Mouse (Mus musculus) myocyte (in vitro differentiated cells): ENCODE measurements around the gene Tgm5.

ENCODE experiments used
- CEBPB ChIP-seq: IDR thresholded peaks from 2 replicates; pipeline ENCODE4 v1.6.1; 2011; ENCODE audit warnings: mild to moderate bottlenecking, moderate library complexity; ENCODE audit not compliant: poor library complexity, insufficient read depth, severe bottlenecking
- E2F4 ChIP-seq: IDR thresholded peaks from one replicate; pipeline ENCODE4 v1.6.1; 2011; ENCODE audit warnings: mild to moderate bottlenecking, control low read depth, moderate library complexity; ENCODE audit not compliant: insufficient read depth
- MAX ChIP-seq: IDR thresholded peaks from one replicate; pipeline ENCODE4 v1.6.1; 2011; ENCODE audit warnings: low read depth, mild to moderate bottlenecking, control low read depth
- MYOD1 ChIP-seq, 3 experiments: IDR thresholded peaks; one replicate each; pipeline ENCODE4 v1.6.1; 2011; ENCODE audit warnings: control low read depth in 2 of 3, low read depth in 2 of 3, mild to moderate bottlenecking in 2 of 3, moderate library complexity in 1 of 3; ENCODE audit not compliant: insufficient read length in 2 of 3, control insufficient read depth in 1 of 3
- MYOG ChIP-seq, 3 experiments: IDR thresholded peaks; one replicate each; pipeline ENCODE4 v1.6.1; 2011; ENCODE audit warnings: control low read depth in 2 of 3, low read depth in 2 of 3, mild to moderate bottlenecking in 2 of 3; ENCODE audit not compliant: insufficient read length in 2 of 3, control insufficient read depth in 1 of 3, insufficient read depth in 1 of 3
- POLR2A ChIP-seq: IDR thresholded peaks from one replicate; pipeline ENCODE4 v1.6.1; 2011; ENCODE audit warnings: low read depth, mild to moderate bottlenecking, control low read depth, moderate library complexity; ENCODE audit not compliant: insufficient read length
- POLR2AphosphoS2 ChIP-seq: IDR thresholded peaks from one replicate; pipeline ENCODE4 v1.6.1; 2011; ENCODE audit warnings: low read depth, control low read depth; ENCODE audit not compliant: insufficient read length
- REST ChIP-seq: IDR thresholded peaks from one replicate; pipeline ENCODE4 v1.6.1; 2011; ENCODE audit warnings: mild to moderate bottlenecking, control low read depth, moderate library complexity; ENCODE audit not compliant: insufficient read depth, insufficient read length
- SRF ChIP-seq: IDR thresholded peaks from one replicate; pipeline ENCODE4 v1.6.1; 2011; ENCODE audit warnings: low read depth; ENCODE audit not compliant: control insufficient read depth, insufficient read length
- TCF12 ChIP-seq: IDR thresholded peaks from one replicate; pipeline ENCODE4 v1.6.1; 2011; ENCODE audit warnings: mild to moderate bottlenecking, control low read depth; ENCODE audit not compliant: poor library complexity, insufficient read depth, severe bottlenecking
- TCF3 ChIP-seq: IDR thresholded peaks from one replicate; pipeline ENCODE4 v1.6.1; 2011; ENCODE audit warnings: low read depth, control low read depth; ENCODE audit not compliant: insufficient read length
- USF1 ChIP-seq: IDR thresholded peaks from one replicate; pipeline ENCODE4 v1.6.1; 2011; ENCODE audit warnings: low read depth, mild to moderate bottlenecking, control low read depth, moderate library complexity

DNA sequence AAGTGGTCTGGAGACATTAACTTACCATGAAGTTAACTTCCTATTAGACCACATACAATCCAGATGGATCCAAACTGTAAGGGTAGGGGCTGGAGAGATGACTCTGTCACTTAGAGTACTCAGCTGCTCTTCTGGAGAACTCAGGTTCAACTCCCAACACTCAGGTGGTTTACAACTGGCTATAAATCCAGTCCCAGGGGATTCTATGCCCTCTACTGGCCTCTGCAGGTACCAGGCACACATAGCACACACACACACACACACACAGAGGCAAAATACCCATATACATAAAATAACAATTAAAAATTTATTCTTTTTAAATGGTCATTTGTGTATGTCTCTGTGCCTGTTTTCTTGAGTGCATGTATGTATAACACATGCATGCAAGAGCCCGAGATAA, 46.3 kb downstream of the Tgm5 start:
- no peak for TF ChIP-seq POLR2A
- TF ChIP-seq MYOG (IDR thresholded peaks at IDR 0.05; ENCODE audit: control insufficient read depth in 1 of 3, insufficient read depth in 1 of 3, insufficient read length in 2 of 3, low read depth in 2 of 3): no peak
- TF ChIP-seq USF1: no peak
- TF ChIP-seq MAX: no peak
- no peak for TF ChIP-seq CEBPB
- TF ChIP-seq E2F4: no peak
- TF ChIP-seq SRF: no peak
- TF ChIP-seq REST: no peak
- TF ChIP-seq TCF12: no peak
- no peak for TF ChIP-seq MYOD1 (IDR thresholded peaks at IDR 0.05; ENCODE audit: control insufficient read depth in 1 of 3, insufficient read length in 2 of 3, low read depth in 2 of 3)
- TF ChIP-seq TCF3: no peak
- TF ChIP-seq POLR2AphosphoS2: no peak
